Mouse (Mus musculus) limb, embryonic 10.5 days (tissue): ENCODE results near the gene Rbbp5. TPM values are rescaled to one million over a fixed set of nuclear protein-coding genes. Genes with fewer than 3 reads are reported as not detected.
"Not testable (repeated sequence)": the region's sequence is repeated elsewhere in the genome, so short reads cannot be mapped to it uniquely, and the experiment has no call there.

Source experiments
- DNase-seq: peaks from one replicate; pipeline ENCODE4 v3.0.0-alpha.2; 2017; ENCODE audit warnings: low spot score
- H3K27ac ChIP-seq: fragments of 300-500 bp; sonication (generic); 2 replicates; pipeline ENCODE4 v1.5.1; 2016; ENCODE audit warnings: mild to moderate bottlenecking
- H3K27me3 ChIP-seq: fragments of 300-500 bp; sonication (generic); 2 replicates; pipeline ENCODE4 v1.6.1; 2016; ENCODE audit warnings: low read depth, mild to moderate bottlenecking; ENCODE audit not compliant: poor library complexity, severe bottlenecking
- H3K36me3 ChIP-seq: fragments of 300-500 bp; sonication (generic); 2 replicates; pipeline ENCODE4 v1.6.1; 2016; ENCODE audit warnings: mild to moderate bottlenecking, moderate library complexity
- H3K4me1 ChIP-seq: fragments of 300-500 bp; sonication (generic); 2 replicates; pipeline ENCODE4 v1.6.1; 2016
- H3K4me3 ChIP-seq: fragments of 300-500 bp; sonication (generic); 2 replicates; pipeline ENCODE4 v1.5.1; 2016; ENCODE audit warnings: mild to moderate bottlenecking, moderate library complexity
- H3K9me3 ChIP-seq: fragments of 300-500 bp; sonication (generic); replicated peaks from 2 replicates; pipeline ENCODE4 v1.6.1; 2016; ENCODE audit warnings: mild to moderate bottlenecking
- WGBS: fragments of 180-500 bp; shearing (Covaris S2); methylation state at CpG from one replicate; pipeline ENCODE4 v1.1.7; 2016; 5-methylcytosine and 5-hydroxymethylcytosine counted together
- polyA plus RNA-seq: library from polyadenylated mRNA; unstranded; fragments of >200 nt; fragmentation: Nextera tagmentation; extraction: Ambion mirVana; gene quantifications from 2 replicates; pipeline ENCODE4 v1.2.1, GENCODE M21; 2016

The Rbbp5 gene
- polyA plus RNA-seq, 1 experiment from 2014 or later, result 66.8 TPM

DNA sequence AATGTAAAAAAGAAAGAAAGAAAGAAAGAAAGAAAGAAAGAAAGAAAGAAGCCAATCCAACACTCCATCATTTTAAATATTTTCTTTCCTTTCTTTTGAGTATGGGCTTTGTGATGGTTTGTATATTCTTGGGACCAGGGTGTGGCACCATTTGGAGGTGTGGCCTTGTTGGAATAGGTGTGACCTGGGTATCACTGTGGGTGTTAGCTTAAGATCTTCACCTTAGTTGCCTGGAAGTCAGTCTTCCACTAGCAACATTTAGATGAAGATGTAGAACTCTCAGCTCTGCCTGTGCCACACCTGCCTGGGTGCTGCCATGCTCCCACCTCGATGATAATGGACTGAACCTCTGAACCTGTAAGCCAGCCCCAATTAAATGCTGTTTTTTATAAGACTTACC is 7.1 kb upstream of the Rbbp5 start:
- peaks cover 17% of the 10 kb centered on the region for H3K36me3 ChIP-seq
- H3K27me3 ChIP-seq, DNase-seq, H3K27ac ChIP-seq, H3K4me1 ChIP-seq, H3K9me3 ChIP-seq, H3K4me3 ChIP-seq: not testable (repeated sequence)
- WGBS, result 85% methylated on average over 1 of the region's 1 CpGs

DNA sequence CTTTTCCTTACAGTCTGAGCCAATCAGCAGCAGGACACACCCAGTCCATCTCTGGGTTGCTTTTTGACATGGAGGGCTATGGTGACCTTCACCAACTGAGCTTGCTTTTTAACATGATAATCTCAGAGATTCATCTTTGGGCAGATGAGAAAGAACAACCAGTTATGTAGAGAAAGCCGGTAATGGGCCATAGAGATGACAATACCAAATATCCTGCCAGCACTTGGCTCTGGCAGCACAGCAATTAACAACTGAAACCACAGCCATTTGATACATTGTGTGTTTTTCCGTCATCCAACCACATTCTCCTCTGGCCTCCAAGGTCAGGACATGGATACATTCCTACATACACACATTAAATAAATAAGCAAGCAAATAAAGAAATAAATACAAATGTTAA is 6.1 kb upstream of the Rbbp5 start:
- no peak for DNase-seq
- Histone ChIP-seq H3K27me3 (no peaks in the 10 kb centered on the region), H3K27ac (no peak overlapping the region), H3K36me3 (peaks cover 9% of the 10 kb centered on the region; the same call in 1 of the 2 replicates), H3K4me1 (peaks cover 5% of the 10 kb centered on the region; the same call in 1 of the 2 replicates), H3K9me3 (no peaks in the 10 kb centered on the region), H3K4me3 (no peak overlapping the region)
- 91% methylated on average over 2 of the region's 2 CpGs for WGBS

DNA sequence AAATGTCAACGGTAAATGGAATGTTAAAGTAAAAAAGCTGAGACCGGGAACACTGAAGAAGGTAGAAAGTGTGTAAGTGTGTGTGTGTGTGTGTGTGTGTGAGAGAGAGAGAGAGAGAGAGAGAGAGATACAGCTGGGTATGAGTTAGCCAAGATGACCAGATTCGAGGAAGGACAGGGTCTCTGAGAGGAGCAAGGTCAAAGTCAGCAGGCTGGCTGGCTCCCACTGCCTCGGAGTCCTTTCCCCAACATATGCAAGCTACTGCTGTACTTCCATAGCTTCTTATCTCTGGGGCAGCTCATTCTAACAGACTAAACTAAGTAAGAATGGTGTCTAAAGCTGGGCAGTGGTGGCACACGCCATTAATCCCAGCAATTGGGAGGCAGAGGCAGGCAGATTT is 5.7 kb upstream of the Rbbp5 start:
- no peaks in the 10 kb centered on the region for H3K27me3 ChIP-seq
- H3K9me3 ChIP-seq, result no peaks in the 10 kb centered on the region
- H3K36me3 ChIP-seq, result peaks cover 7% of the 10 kb centered on the region; the same call in 1 of the 2 replicates
- H3K27ac ChIP-seq, result no peak overlapping the region
- H3K4me3 ChIP-seq, result no peak overlapping the region
- DNase-seq, result no peak
- H3K4me1 ChIP-seq, result peaks cover 10% of the 10 kb centered on the region; the same call in 1 of the 2 replicates
- 92% methylated on average over 5 of the region's 5 CpGs for WGBS

DNA sequence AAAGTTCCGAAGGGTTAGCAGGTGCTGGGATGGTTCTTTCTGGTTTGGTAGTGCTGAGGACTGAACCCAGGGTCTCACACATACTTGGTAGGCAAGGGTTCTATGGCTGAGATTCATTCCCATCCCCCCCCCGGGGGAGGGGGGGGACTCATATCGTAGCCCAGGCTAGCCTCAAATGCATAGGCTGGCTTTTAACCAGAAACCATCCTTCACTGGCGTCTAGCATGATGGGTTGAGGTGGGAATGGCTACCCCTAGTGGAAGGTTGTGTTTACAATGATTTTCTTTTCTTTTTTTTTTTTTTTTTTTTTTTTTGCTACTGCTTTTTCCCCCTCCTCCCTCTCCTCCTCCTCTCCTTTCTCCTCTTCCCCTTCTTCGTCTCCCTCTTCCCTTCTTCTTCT is 4.6 kb upstream of the Rbbp5 start:
- Histone ChIP-seq H3K9me3 (no peaks in the 10 kb centered on the region), H3K4me1 (peaks cover 10% of the 10 kb centered on the region; the same call in 1 of the 2 replicates), H3K4me3 (no peak overlapping the region), H3K36me3 (no peaks in the 10 kb centered on the region), H3K27ac (no peak overlapping the region), H3K27me3 (no peaks in the 10 kb centered on the region)
- WGBS, result 61% methylated on average over 5 of the region's 5 CpGs
- DNase-seq, result no peak

DNA sequence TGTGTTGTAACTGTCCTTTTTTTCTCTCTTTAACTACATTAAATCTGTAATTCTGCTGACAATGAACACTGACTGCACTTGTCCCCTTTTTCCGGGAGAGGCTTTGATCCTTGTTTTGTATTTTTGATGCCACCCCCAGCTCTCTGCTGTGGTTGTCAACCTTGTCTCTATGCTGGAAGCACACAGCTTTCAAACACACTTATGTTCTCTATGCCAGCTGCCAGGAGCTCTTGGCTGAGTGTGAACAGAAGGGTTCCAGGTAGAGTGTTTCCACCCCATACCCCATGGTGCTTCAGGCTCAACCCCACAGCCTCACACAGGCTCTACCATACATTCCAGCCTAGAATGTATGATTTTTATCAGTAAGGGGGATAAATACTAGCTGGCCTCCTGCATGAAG is 2.7 kb upstream of the Rbbp5 start:
- Histone ChIP-seq H3K4me3 (no peak overlapping the region), H3K9me3 (no peaks in the 10 kb centered on the region), H3K36me3 (no peaks in the 10 kb centered on the region), H3K27me3 (no peaks in the 10 kb centered on the region), H3K27ac (no peak overlapping the region), H3K4me1 (peaks cover 20% of the 10 kb centered on the region)
- DNase-seq, result no peak
- WGBS, result 97% methylated on average over 1 of the region's 1 CpGs

DNA sequence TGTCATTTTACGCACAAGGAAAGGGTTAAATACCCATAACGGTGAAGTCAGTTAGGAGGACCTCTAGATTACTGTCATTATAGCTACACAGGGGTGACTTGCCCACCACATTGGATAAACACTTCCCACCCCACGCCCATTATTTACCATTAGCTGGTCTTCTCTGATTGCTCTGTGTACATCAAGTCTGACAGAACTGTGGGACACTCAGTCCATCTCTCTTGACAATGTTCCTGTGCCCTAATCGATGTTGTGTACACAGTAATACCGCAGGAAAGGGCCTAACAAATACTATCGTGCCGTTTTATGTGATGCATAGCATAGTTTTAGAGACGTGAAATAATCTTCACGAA is 614 bp upstream of the Rbbp5 start:
- no peaks in the 10 kb centered on the region for H3K27me3 ChIP-seq
- no peak for DNase-seq
- no peaks in the 10 kb centered on the region for H3K9me3 ChIP-seq
- H3K4me3 ChIP-seq, result peak overlapping the region; percentile 74
- no peaks in the 10 kb centered on the region for H3K36me3 ChIP-seq
- WGBS, result 6% methylated on average over 9 of the region's 9 CpGs
- H3K27ac ChIP-seq, result peak overlapping the region; percentile 92
- H3K4me1 ChIP-seq, result peaks cover 20% of the 10 kb centered on the region

DNA sequence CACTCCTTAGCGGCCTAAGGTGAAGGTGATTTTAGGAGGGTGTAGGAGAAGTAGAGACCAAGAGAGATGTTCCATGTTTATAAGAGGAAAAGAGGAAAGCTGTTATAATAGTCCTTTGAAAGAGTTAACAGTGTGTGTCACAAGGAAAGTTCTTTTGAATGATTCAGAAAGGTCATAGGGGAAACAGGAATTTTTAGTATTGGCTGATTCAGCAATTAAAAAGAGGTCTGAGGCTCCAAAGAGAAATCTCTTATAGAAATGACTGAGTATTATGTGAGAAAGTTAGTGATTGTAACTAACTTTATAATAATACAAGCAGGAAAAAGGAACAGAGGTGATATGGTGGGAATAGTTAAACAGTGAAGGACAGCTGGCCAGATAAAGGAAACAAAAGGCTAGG is 2.3 kb downstream of the Rbbp5 start:
- Histone ChIP-seq H3K4me1 (peaks cover 20% of the 10 kb centered on the region), H3K27ac (no peak overlapping the region), H3K36me3 (peaks cover 10% of the 10 kb centered on the region), H3K9me3 (no peaks in the 10 kb centered on the region), H3K27me3 (no peaks in the 10 kb centered on the region), H3K4me3 (no peak overlapping the region)
- DNase-seq, result no peak
- WGBS, result 85% methylated on average over 1 of the region's 1 CpGs

DNA sequence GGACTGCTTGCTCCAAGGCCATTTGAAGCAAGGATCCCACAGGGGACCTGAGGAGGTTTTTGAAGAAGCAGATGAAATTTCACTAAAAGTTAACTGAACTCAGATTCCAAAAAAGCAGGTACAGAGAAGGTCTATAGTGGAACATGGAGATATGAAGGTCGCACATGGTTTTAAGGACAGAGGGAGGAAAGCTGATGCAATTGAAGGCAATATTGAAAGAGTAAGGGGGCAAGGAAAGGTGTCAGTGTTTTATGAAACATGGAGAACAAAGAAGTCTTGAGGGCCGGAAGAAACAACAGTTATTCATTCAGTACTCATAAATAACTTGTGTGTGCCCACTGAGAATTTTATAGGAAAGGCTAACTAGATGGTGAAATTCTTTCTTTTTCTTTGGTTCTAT is 4.5 kb downstream of the Rbbp5 start:
- H3K27ac ChIP-seq, result no peak overlapping the region
- H3K9me3 ChIP-seq, result no peaks in the 10 kb centered on the region
- no peak overlapping the region for H3K4me3 ChIP-seq
- H3K36me3 ChIP-seq, result peaks cover 32% of the 10 kb centered on the region
- H3K4me1 ChIP-seq, result peaks cover 10% of the 10 kb centered on the region
- WGBS, result 90% methylated on average over 2 of the region's 2 CpGs
- H3K27me3 ChIP-seq, result no peaks in the 10 kb centered on the region
- DNase-seq, result no peak

DNA sequence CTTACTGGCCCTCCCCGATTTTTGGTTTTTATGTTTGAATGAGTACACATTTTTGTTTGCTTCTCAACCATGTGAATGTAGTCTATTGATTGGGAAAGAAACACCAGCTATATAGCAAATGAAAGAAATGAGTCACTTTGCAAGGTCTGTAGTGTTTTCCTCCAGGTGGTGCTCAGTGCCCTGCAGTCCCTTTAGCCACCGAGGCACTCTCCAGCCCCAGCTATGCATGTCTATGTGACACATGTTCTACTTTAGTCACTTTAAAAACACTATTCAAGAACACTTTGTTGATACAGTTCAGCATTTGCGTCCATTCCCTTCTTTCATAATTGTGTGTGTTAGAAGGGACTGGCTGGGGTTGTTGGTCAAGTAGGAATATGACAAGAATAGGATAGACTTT is 6.1 kb downstream of the Rbbp5 start:
- H3K9me3 ChIP-seq, result no peaks in the 10 kb centered on the region
- H3K4me3 ChIP-seq, result no peak overlapping the region
- H3K36me3 ChIP-seq, result peaks cover 46% of the 10 kb centered on the region
- no peak overlapping the region for H3K27ac ChIP-seq
- H3K27me3 ChIP-seq, result no peaks in the 10 kb centered on the region
- DNase-seq, result no peak
- H3K4me1 ChIP-seq, result peaks cover 5% of the 10 kb centered on the region
- WGBS, result 90% methylated on average over 3 of the region's 3 CpGs

DNA sequence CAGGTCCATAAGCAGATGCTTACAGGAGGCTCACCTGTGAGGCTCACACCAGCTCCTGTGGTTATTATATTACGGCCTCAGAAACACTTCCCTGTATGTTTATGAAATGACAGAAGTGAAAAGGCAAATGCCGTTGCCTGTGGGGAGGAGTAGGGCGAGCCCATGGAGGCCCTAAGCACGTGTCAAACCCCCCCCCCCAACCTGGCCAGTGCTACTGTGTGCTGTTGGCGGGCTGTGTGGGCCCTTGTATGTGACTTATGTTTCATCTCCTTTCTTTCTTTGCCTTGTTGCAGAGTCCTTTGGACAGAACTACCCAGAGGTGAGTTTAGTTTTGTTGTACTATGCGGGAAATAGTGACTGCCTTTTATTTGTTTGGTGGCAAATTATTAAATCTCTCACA is 6.6 kb downstream of the Rbbp5 start:
- DNase-seq, result no peak
- Histone ChIP-seq H3K27ac (no peak overlapping the region), H3K9me3 (no peaks in the 10 kb centered on the region), H3K36me3 (peaks cover 51% of the 10 kb centered on the region), H3K4me3 (no peak overlapping the region), H3K4me1 (no peaks in the 10 kb centered on the region; the same call in 1 of the 2 replicates), H3K27me3 (no peaks in the 10 kb centered on the region)
- WGBS, result 93% methylated on average over 6 of the region's 6 CpGs

DNA sequence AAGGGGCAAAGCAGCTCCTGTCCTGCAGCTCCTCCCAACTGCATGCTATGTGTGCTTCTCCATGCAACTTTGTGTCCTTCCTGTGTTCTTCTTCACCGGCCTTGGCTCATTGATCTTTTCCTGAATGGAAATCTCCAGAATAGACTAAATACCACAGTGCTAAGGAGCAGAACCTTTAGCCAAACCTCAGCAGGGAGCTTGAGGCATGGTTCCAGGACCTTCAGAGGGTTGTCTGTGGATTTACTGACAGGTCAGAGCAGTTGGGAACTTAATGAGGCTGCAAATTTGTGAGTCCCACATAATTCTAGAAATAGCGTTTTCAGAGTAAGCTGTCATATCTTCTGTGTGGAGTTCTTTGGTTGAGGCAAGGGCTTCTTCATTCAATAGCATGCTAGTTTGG is 23.4 kb downstream of the Rbbp5 start:
- no peak for DNase-seq
- 93% methylated on average over 2 of the region's 2 CpGs for WGBS
- Histone ChIP-seq H3K4me1 (no peaks in the 10 kb centered on the region), H3K36me3 (peaks cover 95% of the 10 kb centered on the region), H3K27ac (no peak overlapping the region), H3K9me3 (no peaks in the 10 kb centered on the region), H3K4me3 (no peak overlapping the region), H3K27me3 (no peaks in the 10 kb centered on the region)

DNA sequence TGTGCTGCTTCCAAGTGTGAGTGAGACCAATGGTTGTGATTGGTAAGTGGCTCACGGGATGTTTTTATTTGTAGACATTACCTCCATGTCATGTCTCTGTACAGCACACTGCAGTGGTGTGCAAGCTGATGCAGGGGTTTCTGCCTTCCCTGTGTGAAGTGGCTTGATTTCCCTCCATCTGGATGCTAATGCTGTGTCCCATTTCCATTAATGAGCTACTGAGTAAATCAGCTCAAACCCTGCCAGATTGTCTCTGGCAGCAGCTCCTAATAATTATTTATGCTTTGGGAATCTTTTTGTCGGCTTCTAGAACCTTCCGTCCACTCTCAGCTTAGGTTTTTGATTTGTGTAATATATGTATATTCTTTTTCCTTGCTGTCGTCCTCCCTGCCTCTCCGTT is 28.0 kb downstream of the Rbbp5 start:
- Histone ChIP-seq H3K27me3 (no peaks in the 10 kb centered on the region), H3K36me3 (peaks cover 84% of the 10 kb centered on the region), H3K27ac (no peak overlapping the region), H3K4me1 (no peaks in the 10 kb centered on the region), H3K4me3 (no peak overlapping the region), H3K9me3 (no peaks in the 10 kb centered on the region)
- 96% methylated on average over 5 of the region's 5 CpGs for WGBS
- DNase-seq, result no peak

DNA sequence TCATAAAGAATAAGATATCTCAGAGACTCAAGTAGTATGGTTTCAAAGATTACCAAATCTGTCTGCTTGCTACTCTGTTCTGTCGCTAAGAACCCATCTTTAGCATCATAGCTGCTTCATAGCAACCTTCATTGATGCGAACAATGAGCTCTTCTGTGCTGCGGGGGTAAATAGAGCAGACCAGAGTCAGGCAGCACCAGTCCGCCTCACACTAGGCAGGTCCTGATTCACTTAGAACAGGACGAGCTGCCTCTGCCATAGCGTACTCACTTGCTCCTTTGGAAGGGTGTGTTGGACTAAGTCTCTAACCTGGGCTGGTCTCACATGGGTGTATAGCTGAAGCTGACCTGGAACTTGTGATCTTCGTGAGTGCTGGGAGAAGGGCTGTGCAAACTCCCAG is 28.9 kb downstream of the Rbbp5 start, which contains the start of gene Tmem81:
TSS of gene Tmem81 (plus strand) at position 173 of the 400 bp plus-strand sequence.
- Histone ChIP-seq H3K27me3 (no peaks in the 10 kb centered on the region), H3K4me1 (peaks cover 2% of the 10 kb centered on the region; the same call in 1 of the 2 replicates), H3K27ac (no peak within 1 kb of the TSS), H3K4me3 (no peak within 1 kb of the TSS), H3K9me3 (no peaks in the 10 kb centered on the region), H3K36me3 (peaks cover 75% of the 10 kb centered on the region)
- 91% methylated on average over 7 of the region's 7 CpGs for WGBS
- no peak for DNase-seq

DNA sequence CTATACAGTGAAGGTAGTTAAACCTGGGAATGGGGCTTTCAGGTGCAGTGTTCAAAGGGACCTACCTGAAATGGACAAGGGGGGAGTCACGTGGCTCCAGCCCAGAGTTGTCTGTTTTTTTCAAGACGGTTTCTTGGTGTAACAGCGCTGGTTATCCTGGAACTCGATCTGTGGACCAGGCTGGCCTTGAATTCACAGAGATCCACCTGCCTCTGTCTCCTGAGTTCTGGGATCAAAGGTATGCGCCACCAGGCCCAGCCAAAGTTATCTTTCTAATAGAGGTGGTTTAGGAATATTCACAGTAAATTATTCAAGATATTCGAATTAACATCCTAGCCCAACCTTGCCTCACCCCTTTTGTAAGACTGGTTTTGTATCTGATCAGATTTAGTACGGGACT is 29.5 kb downstream of the Rbbp5 start:
- DNase-seq, result no peak

More for the DNA sequence above, 29.5 kb downstream of the Rbbp5 start:
- WGBS, result 92% methylated on average over 7 of the region's 7 CpGs
- Histone ChIP-seq H3K9me3 (no peaks in the 10 kb centered on the region), H3K36me3 (peaks cover 69% of the 10 kb centered on the region), H3K27me3 (no peaks in the 10 kb centered on the region), H3K27ac (no peak overlapping the region), H3K4me3 (no peak overlapping the region), H3K4me1 (peaks cover 8% of the 10 kb centered on the region)
